Mouse (Mus musculus) gastrocnemius, postnatal 36 days (tissue): ENCODE results near the gene Ift172. TPM values are rescaled to one million over a fixed set of nuclear protein-coding genes. Genes with fewer than 3 reads are reported as not detected.
A peak's percentile ranks its signal among the peaks of the same experiment; 100 is the strongest.

ENCODE experiments used
- DNase-seq, 2 experiments: peaks; one replicate each; pipeline ENCODE4 v3.0.0; 2022
- intact Hi-C: fragments of 180-260 bp; cut with DNase I; formaldehyde crosslinking; loops from one replicate; pipeline ENCODE4 v1.15.1; 2025
- long read RNA-seq, 2 experiments: library from polyadenylated mRNA; stranded (forward); transcript quantifications; one replicate each; pipeline ENCODE4 v2.0.0; 2021
- total RNA-seq, 2 experiments: library from RNA; stranded (reverse); gene quantifications; 2 replicates each; pipeline ENCODE4 v1.2.3; 2021

The Ift172 gene
- total RNA-seq = 10 to 100 TPM; 20.3 to 26.3 TPM
- long read RNA-seq, experiment 1, full-length matches to known transcripts = 2 of 5 reads
- long read RNA-seq, experiment 1, partial matches to known transcripts = 3 of 5 reads
- long read RNA-seq, experiment 1, other reads (novel, unspliced or antisense) = 0 of 5 reads
- long read RNA-seq, experiment 2, full-length matches to known transcripts = 3 of 8 reads
- long read RNA-seq, experiment 2, partial matches to known transcripts = 5 of 8 reads
- long read RNA-seq, experiment 2, other reads (novel, unspliced or antisense) = 0 of 8 reads

GRCm38 (mm10) chr5:31290521-31291360 is at the start of gene Ift172:
TSS of gene Ift172 (minus strand) at chr5:31291116.
- intact Hi-C loops = no loop called here
- DNase-seq = peak; percentile 91 to 96

GRCm38 (mm10) chr5:31328255-31328654 is 37.3 kb upstream of the Ift172 start:
- intact Hi-C loops = loop anchor here (5.0 kb wide), 1 partner anchor 111 kb away; no protein-coding TSS in a partner anchor
- peak in 1 of 2 experiments; percentile 38 for DNase-seq

- intact Hi-C loops = loop anchor here (5.0 kb wide), 1 partner anchor 110 kb away; no protein-coding TSS in a partner anchor
- no peak for DNase-seq
These were observed 35.9 kb upstream of the Ift172 start for GRCm38 (mm10) chr5:31326850-31327249.

- intact Hi-C loops = no loop called here
- DNase-seq = no peak
These were observed 33.2 kb upstream of the Ift172 start for GRCm38 (mm10) chr5:31324085-31324484.

- intact Hi-C loops = no loop called here
- no peak for DNase-seq
These were observed 31.9 kb upstream of the Ift172 start for GRCm38 (mm10) chr5:31322776-31323175.

- intact Hi-C loops = no loop called here
- DNase-seq = no peak
These were observed 21.9 kb upstream of the Ift172 start for GRCm38 (mm10) chr5:31312806-31313205.

- intact Hi-C loops = no loop called here
- no peak for DNase-seq
These were observed 12.2 kb upstream of the Ift172 start for GRCm38 (mm10) chr5:31303093-31303492.

- intact Hi-C loops = no loop called here
These were observed 10.9 kb upstream of the Ift172 start for GRCm38 (mm10) chr5:31301866-31302265.

GRCm38 (mm10) chr5:31298486-31298885 is 7.6 kb upstream of the Ift172 start:
- no peak for DNase-seq
- intact Hi-C loops = no loop called here

More at GRCm38 (mm10) chr5:31301866-31302265, 10.9 kb upstream of the Ift172 start:
- DNase-seq = no peak

GRCm38 (mm10) chr5:31297981-31298380 is 7.1 kb upstream of the Ift172 start:
- intact Hi-C loops = no loop called here
- DNase-seq = no peak

GRCm38 (mm10) chr5:31297047-31297757 is 6.3 kb upstream of the Ift172 start, which contains the start of gene Gckr:
TSS of gene Gckr (plus strand) at chr5:31297443.
- intact Hi-C loops = no loop called here
- DNase-seq = no peak

GRCm38 (mm10) chr5:31295606-31296141 is 4.8 kb upstream of the Ift172 start, which contains the start of gene Fndc4:
TSS of gene Fndc4 (minus strand) at chr5:31296080.
- DNase-seq = no peak
- intact Hi-C loops = no loop called here

GRCm38 (mm10) chr5:31294964-31295605 is 4.2 kb upstream of the Ift172 start:
- DNase-seq = no peak
- intact Hi-C loops = no loop called here

GRCm38 (mm10) chr5:31291361-31291688 is 409 bp upstream of the Ift172 start:
- intact Hi-C loops = no loop called here
- no peak for DNase-seq

- intact Hi-C loops = loop anchor here (5.0 to 10.0 kb wide), 2 partner anchors 47 to 185 kb away; partner anchors contain the start of genes Gm9970 and Nrbp1
- no peak for DNase-seq
These were observed 1.2 kb downstream of the Ift172 start for GRCm38 (mm10) chr5:31289626-31290230.

GRCm38 (mm10) chr5:31288655-31289054 is 2.3 kb downstream of the Ift172 start:
- intact Hi-C loops = loop anchor here (5.0 to 10.0 kb wide), 2 partner anchors 46 to 186 kb away; partner anchors contain the start of genes Gm9970 and Nrbp1
- peak in 1 of 2 experiments; percentile 36 for DNase-seq

GRCm38 (mm10) chr5:31288225-31288624 is 2.7 kb downstream of the Ift172 start:
- intact Hi-C loops = loop anchor here (5.0 to 10.0 kb wide), 2 partner anchors 46 to 187 kb away; partner anchors contain the start of genes Gm9970 and Nrbp1
- no peak for DNase-seq

- intact Hi-C loops = no loop called here
- DNase-seq = no peak
These were observed 11.5 kb downstream of the Ift172 start for GRCm38 (mm10) chr5:31279245-31279988.

- DNase-seq = no peak
- intact Hi-C loops = no loop called here
These were observed 17.9 kb downstream of the Ift172 start for GRCm38 (mm10) chr5:31273018-31273417.
